In genomic region chr7:30194884-30195283, GRCm38 (mm10) we compare ENCODE assay signal across 8 mouse cellular contexts. TPM values are rescaled to one million over a fixed set of nuclear protein-coding genes. Genes with fewer than 3 reads are reported as not detected.
A peak's percentile ranks its signal among the peaks of the same experiment; 100 is the strongest.
DNase-seq lines count a peak whose midpoint lies in the region; ATAC-seq and TF ChIP-seq lines count a peak whose summit lies in the region.

No protein-coding gene starts in this region.

- peak overlapping the region; percentile 76 to 92 (median 84) for H3K4me3 ChIP-seq in CH12.LX (replicated peaks in 1 of 3; ENCODE audit: low read depth in 2 of 3, low read length in 2 of 3, poor library complexity in 1 of 3)
- H3K4me3 ChIP-seq in forebrain, embryonic 12.5 days (replicated peaks): peak overlapping the region; percentile 74
- peak overlapping the region; percentile 80 for H3K4me3 ChIP-seq in liver, postnatal 0 days (ENCODE audit: low read depth, low read length)
- peak overlapping the region; percentile 80 for H3K4me3 ChIP-seq in neural tube, embryonic 14.5 days (ENCODE audit: low read depth, low read length)

- peak overlapping the region; percentile 95 for H3K9ac ChIP-seq in CH12.LX (ENCODE audit: insufficient read depth, low read depth)
- peak overlapping the region; percentile 74 for H3K9ac ChIP-seq in forebrain, embryonic 12.5 days
- peak overlapping the region; percentile 86 for H3K9ac ChIP-seq in liver, postnatal 0 days (replicated peaks)
- peak overlapping the region; percentile 77 for H3K9ac ChIP-seq in neural tube, embryonic 14.5 days (replicated peaks; ENCODE audit: low read depth, low read length)

- in situ Hi-C loops in CH12.LX (cut with MboI; ENCODE audit: low pct_ligation_motif_present, low pct_unique_long_range_greater_than_20kb, low sequenced_read_pairs): no loop called here

- intact Hi-C loops in heart, postnatal 10 days (cut with DNase I): no loop called here

- peak; percentile 75 for TF ChIP-seq POLR2A in CH12.LX (IDR thresholded peaks at IDR 0.05; ENCODE audit: low read depth, low read length)

- peak; percentile 91 for ATAC-seq in forebrain, embryonic 12.5 days (ENCODE audit: low FRiP score)
- peak; percentile 91 for ATAC-seq in liver, postnatal 0 days
- ATAC-seq in neural tube, embryonic 14.5 days (ENCODE audit: low read depth): peak; percentile 87

- peak overlapping the region; percentile 86; the same call in 1 of the 2 replicates for H3K27ac ChIP-seq in CH12.LX (ENCODE audit: insufficient read depth, low read depth)
- H3K27ac ChIP-seq in forebrain, embryonic 12.5 days: peak overlapping the region; percentile 75
- peak overlapping the region; percentile 75 for H3K27ac ChIP-seq in liver, postnatal 0 days (ENCODE audit: low read depth)
- H3K27ac ChIP-seq in neural tube, embryonic 14.5 days (ENCODE audit: low read depth, low read length): peak overlapping the region; percentile 57

- no peaks in the 10 kb centered on the region for H3K9me3 ChIP-seq in CH12.LX (replicated peaks; ENCODE audit: low read length)
- H3K9me3 ChIP-seq in forebrain, embryonic 12.5 days: no peaks in the 10 kb centered on the region
- no peaks in the 10 kb centered on the region for H3K9me3 ChIP-seq in liver, postnatal 0 days (ENCODE audit: low read length)
- no peaks in the 10 kb centered on the region for H3K9me3 ChIP-seq in neural tube, embryonic 14.5 days (ENCODE audit: control insufficient read depth, low read length)

- dilution Hi-C loops in CH12.LX (cut with MboI; ENCODE audit: extremely low pct_ligation_motif_present, extremely low pct_unique_long_range_greater_than_20kb, low sequenced_read_pairs): no loop called here

- 0 out of 2 replicates have a peak overlapping the region, but pooled peaks have one; percentile 9 for H3K4me2 ChIP-seq in CH12.LX (ENCODE audit: insufficient read depth, low read depth, poor library complexity, severe bottlenecking)
- peak overlapping the region; percentile 81 for H3K4me2 ChIP-seq in forebrain, embryonic 12.5 days
- H3K4me2 ChIP-seq in liver, postnatal 0 days (ENCODE audit: low read depth, low read length): peak overlapping the region; percentile 83
- peak overlapping the region; percentile 87 for H3K4me2 ChIP-seq in neural tube, embryonic 14.5 days (ENCODE audit: low read depth, low read length)

- peaks cover 23 to 34% of the 10 kb centered on the region in 2 experiments for H3K36me3 ChIP-seq in CH12.LX (replicated peaks in 1 of 2; ENCODE audit: control insufficient read depth in 1 of 2, insufficient read depth in 1 of 2, low read length in 1 of 2)
- H3K36me3 ChIP-seq in forebrain, embryonic 12.5 days (replicated peaks): peaks cover 24% of the 10 kb centered on the region
- peaks cover 25% of the 10 kb centered on the region for H3K36me3 ChIP-seq in liver, postnatal 0 days (replicated peaks; ENCODE audit: insufficient read depth, low read length)
- H3K36me3 ChIP-seq in neural tube, embryonic 14.5 days (ENCODE audit: control insufficient read depth, insufficient read depth, low read length): peaks cover 20% of the 10 kb centered on the region; the same call in 1 of the 2 replicates

- no peak for TF ChIP-seq RAD21 in CH12.LX (IDR thresholded peaks at IDR 0.05; ENCODE audit: low read depth, low read length)

- peaks cover 0 to 24% of the 10 kb centered on the region in 2 experiments; a peak in 2 of 4 replicates for H3K4me1 ChIP-seq in CH12.LX (ENCODE audit: control insufficient read depth in 1 of 2, insufficient read depth in 2 of 2)
- peaks cover 21% of the 10 kb centered on the region for H3K4me1 ChIP-seq in forebrain, embryonic 12.5 days
- H3K4me1 ChIP-seq in liver, postnatal 0 days (ENCODE audit: insufficient read depth): peaks cover 20% of the 10 kb centered on the region
- H3K4me1 ChIP-seq in neural tube, embryonic 14.5 days (ENCODE audit: control insufficient read depth, insufficient read depth, low read length): peaks cover 15% of the 10 kb centered on the region

- H3K27me3 ChIP-seq in CH12.LX (replicated peaks): no peaks in the 10 kb centered on the region
- H3K27me3 ChIP-seq in forebrain, embryonic 12.5 days: no peaks in the 10 kb centered on the region
- no peaks in the 10 kb centered on the region for H3K27me3 ChIP-seq in liver, postnatal 0 days (ENCODE audit: insufficient read depth, low read length)
- no peaks in the 10 kb centered on the region for H3K27me3 ChIP-seq in neural tube, embryonic 14.5 days (ENCODE audit: control insufficient read depth, insufficient read depth, low read length)

- peaks cover 14% of the 10 kb centered on the region for H3K79me2 ChIP-seq in CH12.LX (replicated peaks; ENCODE audit: control insufficient read depth, extremely low read depth, insufficient read depth, poor library complexity, severe bottlenecking)

- under 1% methylated on average over 28 of the region's 28 CpGs for WGBS in forebrain, embryonic 12.5 days
- under 1% methylated on average over 28 of the region's 28 CpGs for WGBS in large intestine, adult 2 months
- WGBS in liver, postnatal 0 days (ENCODE audit: insufficient replicate concordance): 0% methylated on average over 28 of the region's 28 CpGs
- under 1% methylated on average over 28 of the region's 28 CpGs for WGBS in neural tube, embryonic 14.5 days

- DNase-seq in CH12.LX (ENCODE audit: extremely low read depth): peak; percentile 96
- peak; percentile 95 for DNase-seq in c-Kit-positive CD71-positive TER-119-negative erythroid progenitor cells, embryonic 14.5 days (ENCODE audit: low read depth)
- DNase-seq in heart, postnatal 10 days: peak; percentile 97
- peak; percentile 93 for DNase-seq in large intestine, adult 2 months (ENCODE audit: low read depth, low spot score)
- peak; percentile 98 for DNase-seq in liver, postnatal 0 days
- DNase-seq in testis, postnatal 10 days (ENCODE audit: low spot score): peak; percentile 97

- TF ChIP-seq CTCF in CH12.LX (conservative IDR thresholded peaks at IDR 0.05 in 1 of 2, IDR thresholded peaks at IDR 0.05 in 1 of 2; ENCODE audit: low read depth in 2 of 2, low read length in 2 of 2): no peak
- TF ChIP-seq CTCF in liver, postnatal 0 days (IDR thresholded peaks at IDR 0.05; ENCODE audit: low read depth): no peak

- TF ChIP-seq EP300 in CH12.LX (IDR thresholded peaks at IDR 0.05; ENCODE audit: low read length): no peak
- TF ChIP-seq EP300 in liver, postnatal 0 days (IDR thresholded peaks at IDR 0.05; ENCODE audit: low read depth): no peak

TF ChIP-seq in CH12.LX, 34 proteins besides CTCF, POLR2A, EP300 and RAD21 (continues in another document):
- TF ChIP-seq MAZ (IDR thresholded peaks at IDR 0.05; ENCODE audit: low read depth, low read length) (peak; percentile 87), ZNF384 (IDR thresholded peaks at IDR 0.05; ENCODE audit: low read depth, low read length) (peak; percentile 77), ELF1 (IDR thresholded peaks at IDR 0.05; ENCODE audit: low read depth, low read length) (peak; percentile 62; the same call in 1 of the 2 replicates)

RNA-seq across cellular contexts. Expression of gene Capns1, which starts 3.7 kb away (rescaled TPM):
- total RNA-seq in CH12.LX (2012; rRNA removed): 85.8 and 101 TPM in 2 replicates
- total RNA-seq in CH12.LX (2014; rRNA removed): 207 and 219 TPM in 2 replicates
- polyA plus RNA-seq in CH12.LX (2012; ENCODE audit: insufficient read length, low read depth): 218 and 233 TPM in 2 replicates
- polyA plus RNA-seq in forebrain, embryonic 12.5 days (2016; fragmentation: Nextera tagmentation; extraction: Ambion mirVana): 44.5 and 51.3 TPM in 2 replicates
- total RNA-seq in heart, postnatal 10 days (2021): 100 to 1,000 TPM; 303 to 326 TPM
- polyA plus RNA-seq in large intestine, adult 2 months (2012; rRNA removed): 636 and 641 TPM in 2 replicates
- 30.2 and 30.6 TPM in 2 replicates for polyA plus RNA-seq in liver, postnatal 0 days (2015; fragmentation: Nextera tagmentation; extraction: Ambion mirVana)
- 61.7 and 63.1 TPM in 2 replicates for polyA plus RNA-seq in neural tube, embryonic 14.5 days (2014; fragmentation: Nextera tagmentation; extraction: Ambion mirVana)

RNA-seq across cellular contexts. Expression of gene Cox7a1, which starts 10.9 kb away (rescaled TPM):
- total RNA-seq in CH12.LX (2012; rRNA removed) (5.5 and 14.0 TPM in 2 replicates), CH12.LX (2014; rRNA removed) (9.9 and 15.2 TPM in 2 replicates)
- 1.6 and 4.2 TPM in 2 replicates for polyA plus RNA-seq in CH12.LX (2012; ENCODE audit: insufficient read length, low read depth)
- 3.0 and 3.7 TPM in 2 replicates for polyA plus RNA-seq in forebrain, embryonic 12.5 days (2016; fragmentation: Nextera tagmentation; extraction: Ambion mirVana)
- total RNA-seq in heart, postnatal 10 days (2021): 1,000 to 10,000 TPM; 1,192 to 1,277 TPM
- 90.2 and 179 TPM in 2 replicates for polyA plus RNA-seq in large intestine, adult 2 months (2012; rRNA removed)
- polyA plus RNA-seq in liver, postnatal 0 days (2015; fragmentation: Nextera tagmentation; extraction: Ambion mirVana): 7.0 and 15.1 TPM in 2 replicates
- 4.7 and 5.9 TPM in 2 replicates for polyA plus RNA-seq in neural tube, embryonic 14.5 days (2014; fragmentation: Nextera tagmentation; extraction: Ambion mirVana)

RNA-seq across cellular contexts. Expression of gene Zfp146, which starts 25.3 kb away (rescaled TPM):
- 43.1 and 45.1 TPM in 2 replicates for total RNA-seq in CH12.LX (2012; rRNA removed)
- total RNA-seq in CH12.LX (2014; rRNA removed): 44.5 and 45.0 TPM in 2 replicates
- 42.0 and 47.8 TPM in 2 replicates for polyA plus RNA-seq in CH12.LX (2012; ENCODE audit: insufficient read length, low read depth)
- 23.6 and 25.8 TPM in 2 replicates for polyA plus RNA-seq in forebrain, embryonic 12.5 days (2016; fragmentation: Nextera tagmentation; extraction: Ambion mirVana)
- 10 to 100 TPM; 39.0 to 42.5 TPM for total RNA-seq in heart, postnatal 10 days (2021)
- polyA plus RNA-seq in large intestine, adult 2 months (2012; rRNA removed): 8.8 and 11.3 TPM in 2 replicates
- polyA plus RNA-seq in liver, postnatal 0 days (2015; fragmentation: Nextera tagmentation; extraction: Ambion mirVana): 2.1 and 3.1 TPM in 2 replicates
- 9.9 and 17.6 TPM in 2 replicates for polyA plus RNA-seq in neural tube, embryonic 14.5 days (2014; fragmentation: Nextera tagmentation; extraction: Ambion mirVana)

RNA-seq across cellular contexts. Expression of gene Polr2i, which starts 36.9 kb away (rescaled TPM):
- 83.6 and 101 TPM in 2 replicates for total RNA-seq in CH12.LX (2012; rRNA removed)
- total RNA-seq in CH12.LX (2014; rRNA removed): 55.0 and 62.9 TPM in 2 replicates
- 74.2 and 75.4 TPM in 2 replicates for polyA plus RNA-seq in CH12.LX (2012; ENCODE audit: insufficient read length, low read depth)
- polyA plus RNA-seq in forebrain, embryonic 12.5 days (2016; fragmentation: Nextera tagmentation; extraction: Ambion mirVana): 164 TPM in 2 replicates
- total RNA-seq in heart, postnatal 10 days (2021): 10 to 100 TPM; 55.5 to 60.7 TPM
- 100 and 106 TPM in 2 replicates for polyA plus RNA-seq in large intestine, adult 2 months (2012; rRNA removed)
- polyA plus RNA-seq in liver, postnatal 0 days (2015; fragmentation: Nextera tagmentation; extraction: Ambion mirVana): 42.9 and 43.3 TPM in 2 replicates
- polyA plus RNA-seq in neural tube, embryonic 14.5 days (2014; fragmentation: Nextera tagmentation; extraction: Ambion mirVana): 176 and 217 TPM in 2 replicates

RNA-seq across cellular contexts. Expression of gene Tbcb, which starts 37.2 kb away (rescaled TPM):
- 89.6 and 109 TPM in 2 replicates for total RNA-seq in CH12.LX (2012; rRNA removed)
- total RNA-seq in CH12.LX (2014; rRNA removed): 54.9 and 57.7 TPM in 2 replicates
- polyA plus RNA-seq in CH12.LX (2012; ENCODE audit: insufficient read length, low read depth): 79.9 and 86.3 TPM in 2 replicates
- polyA plus RNA-seq in forebrain, embryonic 12.5 days (2016; fragmentation: Nextera tagmentation; extraction: Ambion mirVana): 245 and 256 TPM in 2 replicates
- 10 to 100 TPM; 68.5 to 76.1 TPM for total RNA-seq in heart, postnatal 10 days (2021)
- 56.3 and 57.3 TPM in 2 replicates for polyA plus RNA-seq in large intestine, adult 2 months (2012; rRNA removed)
- polyA plus RNA-seq in liver, postnatal 0 days (2015; fragmentation: Nextera tagmentation; extraction: Ambion mirVana): 41.8 and 42.1 TPM in 2 replicates
- polyA plus RNA-seq in neural tube, embryonic 14.5 days (2014; fragmentation: Nextera tagmentation; extraction: Ambion mirVana): 402 and 413 TPM in 2 replicates

Comparison
In these comparisons a context has a peak if more than half of its experiments do, and no peak if none do; other contexts are left out.
1. Peak in every context shown above with its lines: DNase-seq, ATAC-seq, H3K4me3 ChIP-seq and H3K27ac ChIP-seq.
2. H3K4me2 ChIP-seq: peak in every context shown above with its lines; median percentile 87 in neural tube, embryonic 14.5 days; 83 in liver, postnatal 0 days; 81 in forebrain, embryonic 12.5 days; 9 in CH12.LX.